Mouse (Mus musculus) intestine, embryonic 14.5 days (tissue): ENCODE measurements around the gene Zfp568. TPM values are rescaled to one million over a fixed set of nuclear protein-coding genes. Genes with fewer than 3 reads are reported as not detected.

Experiments used
- ATAC-seq: fragments of 200-750 bp; cut with Nextera tagmentation; replicated peaks from 2 replicates; pipeline ENCODE4 v1.8.0; 2017; ENCODE audit warnings: low read depth, moderate number of reproducible peaks, moderate TSS enrichment, moderate library complexity; ENCODE audit not compliant: low FRiP score, low TSS enrichment
- DNase-seq: peaks from one replicate; pipeline ENCODE4 v3.0.0-alpha.2; 2018; ENCODE audit warnings: low spot score
- H3K27ac ChIP-seq: fragments of 300-500 bp; sonication (generic); 2 replicates; pipeline ENCODE4 v1.5.1; 2014; ENCODE audit warnings: low read depth, mild to moderate bottlenecking, control low read depth
- H3K27me3 ChIP-seq: fragments of 300-500 bp; sonication (generic); replicated peaks from 2 replicates; pipeline ENCODE4 v1.6.1; 2014; ENCODE audit warnings: low read length, control low read depth; ENCODE audit not compliant: control insufficient read depth, insufficient read depth
- H3K36me3 ChIP-seq: fragments of 300-500 bp; sonication (generic); 2 replicates; pipeline ENCODE4 v1.6.1; 2014; ENCODE audit warnings: low read length, control low read depth; ENCODE audit not compliant: control insufficient read depth, insufficient read depth
- H3K4me1 ChIP-seq: fragments of 300-500 bp; sonication (generic); replicated peaks from 2 replicates; pipeline ENCODE4 v1.6.1; 2014; ENCODE audit warnings: low read length, control low read depth, mixed read lengths; ENCODE audit not compliant: control insufficient read depth, insufficient read depth
- H3K4me2 ChIP-seq: fragments of 300-500 bp; sonication (generic); 2 replicates; pipeline ENCODE4 v1.6.1; 2014; ENCODE audit warnings: low read length
- H3K4me3 ChIP-seq: fragments of 300-500 bp; sonication (generic); 2 replicates; pipeline ENCODE4 v1.5.1; 2014; ENCODE audit warnings: low read depth, low read length, control low read depth, mixed read lengths
- H3K9ac ChIP-seq: fragments of 300-500 bp; sonication (generic); 2 replicates; pipeline ENCODE4 v1.6.1; 2014; ENCODE audit warnings: mild to moderate bottlenecking, low read length
- H3K9me3 ChIP-seq: fragments of 300-500 bp; sonication (generic); 2 replicates; pipeline ENCODE4 v1.6.1; 2016; ENCODE audit warnings: low read length, control low read depth; ENCODE audit not compliant: control insufficient read depth
- WGBS: fragments of 180-500 bp; shearing (Covaris S2); extraction: QIAGEN DNeasy Blood & Tissue Kit; methylation state at CpG from one replicate; pipeline ENCODE4 v1.1.7; 2014; 5-methylcytosine and 5-hydroxymethylcytosine counted together
- polyA plus RNA-seq: library from polyadenylated mRNA; unstranded; fragments of >200 nt; fragmentation: Nextera tagmentation; extraction: Ambion mirVana; gene quantifications from 2 replicates; pipeline ENCODE4 v1.2.1, GENCODE M21; 2014

Zfp568 gene
- polyA plus RNA-seq = 19.5 and 22.6 TPM in 2 replicates

DNA sequence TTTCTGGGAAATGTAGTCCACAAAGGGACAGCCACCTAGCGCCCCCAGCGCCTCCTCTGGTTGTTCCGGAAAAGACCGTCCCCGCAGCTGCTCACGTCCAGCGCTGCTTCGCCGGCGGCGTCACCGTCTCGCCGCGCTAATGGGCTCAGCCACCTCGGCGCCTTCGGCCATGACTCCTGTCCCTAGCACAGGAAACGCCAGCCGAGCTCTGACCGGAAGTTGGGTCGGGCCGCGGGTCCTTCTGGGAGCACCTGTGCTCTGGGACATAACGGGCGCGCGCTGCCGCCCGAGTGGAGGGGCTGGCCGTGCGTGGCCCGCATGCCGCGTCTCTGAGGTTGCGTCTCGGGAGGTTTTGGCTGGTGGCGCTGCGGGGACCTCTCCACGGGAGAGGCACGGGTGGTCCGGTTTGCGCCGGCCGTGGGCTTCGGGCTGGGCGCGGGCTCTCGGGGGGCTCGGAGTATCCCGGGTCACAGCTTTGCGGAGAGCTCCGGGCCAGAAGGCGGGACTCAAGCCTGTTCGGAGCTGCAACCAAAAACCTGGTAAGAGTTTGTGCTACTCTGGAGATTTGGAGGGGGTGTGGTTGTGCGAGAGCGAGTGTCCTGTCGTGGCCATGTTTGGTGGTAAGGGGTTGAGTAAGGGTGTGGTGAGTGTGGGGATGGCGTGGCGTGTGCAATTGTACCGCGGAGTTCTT is at the start of gene Zfp568:
Gene Zfp568, plus strand, starts transcription at position 266 of the 691 bp plus-strand sequence.
- peak; percentile 93 for DNase-seq
- under 1% methylated on average over 62 of the region's 62 CpGs for WGBS
- ATAC-seq = peak; percentile 92
- H3K4me1 ChIP-seq = peaks cover 22% of the 10 kb centered on the region
- H3K36me3 ChIP-seq = peaks cover 31% of the 10 kb centered on the region
- peak within 1 kb of the TSS; percentile 78 for H3K4me3 ChIP-seq
- peak within 1 kb of the TSS; percentile 87 for H3K9ac ChIP-seq
- H3K4me2 ChIP-seq = peak within 1 kb of the TSS; percentile 70
- H3K27ac ChIP-seq = peak within 1 kb of the TSS; percentile 97
- H3K27me3 ChIP-seq = no peaks in the 10 kb centered on the region
- 0 out of 2 replicates have a peak, but pooled peaks cover 2% of the 10 kb centered on the region for H3K9me3 ChIP-seq

DNA sequence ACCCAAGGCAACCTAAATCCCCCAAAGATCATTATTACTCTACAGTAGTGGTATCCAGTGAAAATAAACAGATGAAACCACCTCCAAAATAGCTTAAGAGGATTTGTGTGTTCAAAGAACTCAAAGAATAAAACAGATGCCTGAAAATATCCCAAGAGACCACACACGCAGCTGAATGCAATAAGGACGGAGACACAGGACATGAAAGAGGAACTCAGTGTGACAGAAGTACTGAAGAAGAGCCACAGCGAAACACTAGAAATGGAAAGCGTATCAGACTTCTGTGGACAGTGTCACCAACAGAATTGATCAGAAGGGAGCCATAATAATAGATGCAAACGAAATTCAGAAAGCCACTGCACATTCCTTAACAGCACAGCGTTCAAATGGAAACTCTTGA is 44.9 kb upstream of the Zfp568 start:
- 89% methylated on average over 6 of the region's 6 CpGs for WGBS

DNA sequence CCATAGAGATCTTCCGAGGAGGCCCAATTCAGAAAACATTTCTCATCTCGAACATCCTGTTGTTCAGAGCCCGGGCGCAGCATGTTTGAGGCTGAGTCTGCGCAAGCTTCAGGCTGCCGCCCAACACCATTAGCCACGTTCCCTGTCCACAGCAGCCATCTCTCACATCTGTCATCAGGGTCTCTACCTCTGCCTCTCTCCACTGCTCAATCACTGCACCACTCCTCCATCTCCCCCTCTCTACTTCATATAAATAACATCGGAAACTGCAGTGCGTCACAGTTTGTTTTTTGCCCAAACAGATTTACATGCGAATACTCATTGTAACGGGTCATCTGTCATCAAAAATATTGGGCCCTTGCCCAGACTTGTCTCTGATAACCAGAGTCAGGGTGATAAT is 42.7 kb upstream of the Zfp568 start:
- Histone ChIP-seq H3K9me3 (no peaks in the 10 kb centered on the region), H3K9ac (no peak overlapping the region), H3K27ac (no peak overlapping the region), H3K4me2 (no peak overlapping the region), H3K4me1 (no peaks in the 10 kb centered on the region), H3K27me3 (no peaks in the 10 kb centered on the region), H3K36me3 (peaks cover 40% of the 10 kb centered on the region), H3K4me3 (no peak overlapping the region)
- ATAC-seq (no peak), DNase-seq (no peak)
- WGBS = 90% methylated on average over 11 of the region's 11 CpGs

More for the DNA sequence above, 44.9 kb upstream of the Zfp568 start:
- peaks cover 59% of the 10 kb centered on the region for H3K36me3 ChIP-seq
- H3K27ac ChIP-seq = no peak overlapping the region
- no peak overlapping the region for H3K9ac ChIP-seq
- no peak for DNase-seq
- ATAC-seq = no peak
- H3K4me1 ChIP-seq = no peaks in the 10 kb centered on the region
- H3K4me2 ChIP-seq = no peak overlapping the region
- no peak overlapping the region for H3K4me3 ChIP-seq
- no peaks in the 10 kb centered on the region for H3K27me3 ChIP-seq
- no peaks in the 10 kb centered on the region for H3K9me3 ChIP-seq

DNA sequence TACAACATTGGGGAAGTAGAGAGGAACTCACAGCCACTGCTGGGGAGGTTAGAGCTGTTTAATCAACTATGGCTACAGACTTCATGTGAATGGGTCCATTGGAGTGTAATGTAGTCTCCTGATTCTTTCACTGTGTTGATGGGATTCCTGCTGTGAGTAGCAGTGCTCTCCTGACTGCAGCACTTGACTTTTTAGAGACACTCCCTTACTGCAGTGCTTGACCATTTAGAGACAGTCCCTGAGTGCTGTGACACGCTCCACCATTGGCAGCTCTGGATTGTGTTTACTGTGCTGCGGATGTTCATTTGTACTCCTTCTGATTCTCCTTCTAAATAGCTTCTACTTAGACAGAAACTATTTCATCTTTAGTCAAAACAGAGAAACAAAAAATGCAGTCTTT is 41.0 kb upstream of the Zfp568 start:
- no peaks in the 10 kb centered on the region for H3K4me1 ChIP-seq
- ATAC-seq = no peak
- no peak overlapping the region for H3K27ac ChIP-seq
- WGBS = 39% methylated on average over 2 of the region's 2 CpGs
- H3K27me3 ChIP-seq = no peaks in the 10 kb centered on the region
- H3K9me3 ChIP-seq = no peaks in the 10 kb centered on the region
- no peak overlapping the region for H3K4me3 ChIP-seq
- H3K36me3 ChIP-seq = peaks cover 27% of the 10 kb centered on the region
- no peak for DNase-seq
- no peak overlapping the region for H3K4me2 ChIP-seq
- no peak overlapping the region for H3K9ac ChIP-seq

DNA sequence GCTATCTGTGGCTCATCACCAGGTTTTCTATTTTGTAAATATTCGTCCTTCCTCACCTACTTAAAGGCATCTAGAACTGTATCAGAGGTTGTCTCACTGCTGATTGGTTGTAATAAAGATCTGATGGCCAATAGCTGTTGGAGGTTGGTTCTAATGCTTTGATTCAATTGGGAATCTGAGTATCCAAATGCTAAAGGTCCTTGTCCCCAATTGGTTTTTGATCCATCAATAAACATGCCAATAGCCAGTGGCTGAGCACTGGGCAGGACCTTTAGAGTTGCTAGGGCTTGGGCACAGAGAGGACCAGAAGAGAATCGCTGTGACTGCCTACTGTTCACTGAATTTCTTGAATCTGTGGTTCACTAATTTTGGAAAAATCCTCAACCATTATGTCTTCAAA is 40.0 kb upstream of the Zfp568 start:
- ATAC-seq (no peak), DNase-seq (no peak)
- Histone ChIP-seq H3K27me3 (no peaks in the 10 kb centered on the region), H3K36me3 (peaks cover 24% of the 10 kb centered on the region), H3K27ac (no peak overlapping the region), H3K4me3 (no peak overlapping the region), H3K4me1 (no peaks in the 10 kb centered on the region), H3K9me3 (no peaks in the 10 kb centered on the region), H3K4me2 (no peak overlapping the region), H3K9ac (no peak overlapping the region)
- WGBS = 70% methylated on average over 2 of the region's 2 CpGs

DNA sequence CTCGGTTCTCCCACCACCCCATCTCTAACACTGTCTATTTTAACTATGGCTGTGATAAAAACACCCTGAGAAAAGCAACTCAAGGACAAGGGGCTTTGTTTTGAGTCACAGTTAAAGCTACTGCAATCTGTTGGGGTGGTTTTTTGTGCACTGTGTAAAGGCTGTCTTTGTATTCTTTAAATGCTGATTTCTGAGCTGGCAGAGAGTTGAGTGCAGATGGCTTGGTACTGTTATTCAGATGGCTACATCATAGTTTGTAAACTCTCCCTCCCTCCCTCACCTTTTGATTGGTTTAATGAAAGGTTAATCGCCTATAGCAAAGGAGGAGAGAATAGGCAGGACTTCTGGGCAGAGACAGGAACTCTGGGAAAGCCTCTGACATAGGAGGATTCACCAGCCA is 39.6 kb upstream of the Zfp568 start:
- DNase-seq (no peak), ATAC-seq (no peak)
- H3K4me3 ChIP-seq = no peak overlapping the region
- H3K4me1 ChIP-seq = no peaks in the 10 kb centered on the region
- no peaks in the 10 kb centered on the region for H3K27me3 ChIP-seq
- H3K9ac ChIP-seq = no peak overlapping the region
- peaks cover 27% of the 10 kb centered on the region for H3K36me3 ChIP-seq
- H3K9me3 ChIP-seq = no peaks in the 10 kb centered on the region
- 84% methylated on average over 2 of the region's 2 CpGs for WGBS
- no peak overlapping the region for H3K4me2 ChIP-seq
- no peak overlapping the region for H3K27ac ChIP-seq

DNA sequence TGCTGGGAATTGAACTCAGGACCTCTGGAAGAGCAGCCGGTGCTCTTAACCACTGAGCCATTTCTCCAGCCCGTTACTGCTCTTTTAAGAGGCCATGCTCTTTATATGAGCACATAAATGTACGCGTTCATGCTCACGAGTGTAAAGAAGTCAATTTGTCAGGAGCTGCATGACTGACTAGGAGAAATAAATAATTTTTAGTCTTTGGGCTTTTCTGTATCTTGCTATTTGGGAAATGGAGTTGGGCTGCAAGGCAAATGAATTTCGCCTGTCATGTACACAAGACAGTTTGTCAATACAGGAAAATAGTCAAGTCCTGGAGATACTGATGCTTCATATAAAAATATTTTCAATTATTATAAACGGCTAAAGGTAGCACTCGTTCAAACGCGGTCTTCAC is 30.7 kb upstream of the Zfp568 start:
- 0 out of 2 replicates have a peak, but pooled peaks have one; percentile 6 for ATAC-seq
- peak overlapping the region; percentile 79 for H3K9ac ChIP-seq
- WGBS = 40% methylated on average over 10 of the region's 10 CpGs
- peak overlapping the region; percentile 68 for H3K4me2 ChIP-seq
- H3K27ac ChIP-seq = peak overlapping the region; percentile 93
- H3K36me3 ChIP-seq = peaks cover 20% of the 10 kb centered on the region
- H3K27me3 ChIP-seq = no peaks in the 10 kb centered on the region
- peak overlapping the region; percentile 70 for H3K4me3 ChIP-seq
- H3K9me3 ChIP-seq = no peaks in the 10 kb centered on the region
- no peak for DNase-seq
- H3K4me1 ChIP-seq = 0 out of 2 replicates have a peak, but pooled peaks cover 2% of the 10 kb centered on the region

DNA sequence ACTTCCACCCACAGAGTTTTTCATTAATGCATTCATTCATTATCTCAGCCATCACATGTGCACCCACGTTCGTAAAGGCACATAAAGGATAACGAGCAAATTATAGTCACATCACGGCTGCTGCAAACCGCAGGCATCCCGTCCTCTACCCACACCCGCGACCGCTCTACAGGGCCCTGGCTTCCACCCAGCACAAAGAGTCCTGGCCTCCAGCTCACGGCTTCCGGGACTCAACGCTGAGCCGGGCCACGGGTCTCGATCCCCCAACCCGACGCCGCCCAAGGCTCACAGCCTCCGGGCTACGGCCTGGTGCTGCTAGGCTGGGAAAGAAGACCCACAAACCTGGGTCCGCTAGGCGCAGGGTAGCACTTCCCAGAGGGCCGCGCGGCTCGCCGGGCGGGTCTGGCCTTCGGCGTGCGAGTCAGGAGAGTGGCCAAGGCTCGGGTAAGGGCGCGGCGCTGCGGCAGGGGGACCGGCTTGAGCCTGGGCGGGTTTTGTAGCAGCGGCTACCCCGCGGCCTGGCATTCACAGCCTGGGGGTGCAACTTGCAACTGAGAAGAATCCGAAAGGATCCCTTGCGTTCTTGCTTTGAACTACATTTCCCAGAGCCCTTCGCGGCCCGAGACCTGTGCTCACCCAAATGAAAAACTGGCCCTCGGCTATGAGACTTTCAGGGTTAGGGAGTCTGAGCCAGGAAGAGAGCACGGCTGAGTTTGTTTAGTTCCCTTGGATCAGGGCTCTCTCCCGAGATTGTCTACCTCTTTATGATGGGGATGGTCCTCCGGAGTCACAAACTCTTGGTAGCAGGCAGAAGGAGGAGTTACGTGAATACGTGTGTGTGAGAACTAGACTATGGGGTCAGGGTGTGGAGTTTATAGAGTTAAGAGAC is 30.0 kb upstream of the Zfp568 start, which contains the start of gene Zfp74:
Gene Zfp74, minus strand, starts transcription at position 577 of the 889 bp plus-strand sequence.
- H3K27ac ChIP-seq = peak within 1 kb of the TSS; percentile 93
- peaks cover 20% of the 10 kb centered on the region for H3K36me3 ChIP-seq
- H3K9me3 ChIP-seq = no peaks in the 10 kb centered on the region
- H3K4me2 ChIP-seq = peak within 1 kb of the TSS; percentile 68
- peak within 1 kb of the TSS; percentile 79 for H3K9ac ChIP-seq
- peak within 1 kb of the TSS; percentile 70 for H3K4me3 ChIP-seq
- H3K27me3 ChIP-seq = no peaks in the 10 kb centered on the region
- ATAC-seq (peak; percentile 87), DNase-seq (peak; percentile 94)
- WGBS = under 1% methylated on average over 52 of the region's 52 CpGs
- 0 out of 2 replicates have a peak, but pooled peaks cover 2% of the 10 kb centered on the region for H3K4me1 ChIP-seq
